ENCODE assay signal across 1 mouse cellular context in genomic region chr7:98698590-98698989, GRCm38 (mm10).
TF ChIP-seq lines count a peak whose summit lies in the region.

No protein-coding gene starts in this region.

TF ChIP-seq in CH12.LX, 34 proteins besides CTCF, POLR2A, EP300 and RAD21 (continued from another document):
- TF ChIP-seq JUND (conservative IDR thresholded peaks at IDR 0.05; ENCODE audit: low read depth, low read length) (peak; percentile 84), BHLHE40 (IDR thresholded peaks at IDR 0.05; ENCODE audit: low read depth, low read length) (peak; percentile 55)
